Mouse (Mus musculus) ES-Bruce4 (cell line): ENCODE data around the gene Rilpl1.

ENCODE experiments used
- CTCF ChIP-seq: IDR thresholded peaks from one replicate; pipeline ENCODE4 v1.8.1; 2011; ENCODE audit warnings: low read depth, low read length
- EP300 ChIP-seq: IDR thresholded peaks from 2 replicates; pipeline ENCODE4 v1.6.1; 2011; ENCODE audit warnings: low read depth, low read length; ENCODE audit not compliant: insufficient read depth
- POLR2A ChIP-seq: IDR thresholded peaks from one replicate; pipeline ENCODE4 v1.8.1; 2011; ENCODE audit warnings: low read length; ENCODE audit not compliant: insufficient read depth

- TF ChIP-seq CTCF (no peak), EP300 (no peak), POLR2A (no peak)
Measured at GRCm38 (mm10) chr5:124510536-124511050, 20.6 kb downstream of the Rilpl1 start.
